ENCODE assay signal across 17 mouse cellular contexts in genomic region chr4:105476332-105476731, GRCm38 (mm10).
A peak's percentile ranks its signal among the peaks of the same experiment; 100 is the strongest.
DNase-seq lines count a peak whose midpoint lies in the region; ATAC-seq and TF ChIP-seq lines count a peak whose summit lies in the region.
"Had no signal": no experiment of that assay in that cellular context is flagged by ENCODE, and none has a peak within 500 bp of the region (broad histone marks: within the 10 kb centered on the region; RNA-seq: fewer than 3 reads in every experiment).

No protein-coding gene starts in this region.

- H3K9me3 ChIP-seq in kidney, embryonic 14.5 days (ENCODE audit: control insufficient read depth, low read length), result no peaks in the 10 kb centered on the region
- no peaks in the 10 kb centered on the region for H3K9me3 ChIP-seq in hindbrain, postnatal 0 days (ENCODE audit: low read length)
- H3K9me3 ChIP-seq: heart, embryonic 10.5 days had no signal

- 37% methylated on average over 4 of the region's 4 CpGs for WGBS in kidney, embryonic 14.5 days
- WGBS in hindbrain, postnatal 0 days, result 59% methylated on average over 4 of the region's 4 CpGs

- no peak overlapping the region for H3K9ac ChIP-seq in kidney, embryonic 14.5 days (ENCODE audit: low read depth, low read length)
- no peak overlapping the region for H3K9ac ChIP-seq in hindbrain, postnatal 0 days (replicated peaks; ENCODE audit: low read length)
- H3K9ac ChIP-seq: liver, postnatal 0 days had no signal

- H3K4me2 ChIP-seq in kidney, embryonic 14.5 days (replicated peaks; ENCODE audit: low read depth, low read length), result no peak overlapping the region
- H3K4me2 ChIP-seq in hindbrain, postnatal 0 days (ENCODE audit: low read depth, low read length), result no peak overlapping the region

- ATAC-seq in kidney, embryonic 14.5 days (ENCODE audit: low FRiP score, low TSS enrichment), result 0 out of 2 replicates have a peak, but pooled peaks have one; percentile 28
- no peak for ATAC-seq in hindbrain, postnatal 0 days
- ATAC-seq: liver, postnatal 0 days had no signal

- no peaks in the 10 kb centered on the region for H3K36me3 ChIP-seq in kidney, embryonic 14.5 days (ENCODE audit: control insufficient read depth, insufficient read depth, low read length)
- H3K36me3 ChIP-seq in hindbrain, postnatal 0 days (ENCODE audit: insufficient read depth, low read length), result no peaks in the 10 kb centered on the region
- H3K36me3 ChIP-seq: heart, embryonic 10.5 days had no signal

- no peak for DNase-seq in kidney, adult 8-10 months
- DNase-seq in retina, embryonic 14.5 days (ENCODE audit: low spot score), result peak; percentile 37
- DNase-seq in retina, postnatal 1 day, result no peak
- peak; percentile 51 for DNase-seq in hindbrain, postnatal 0 days (ENCODE audit: low spot score)
- DNase-seq in right cerebral cortex, adult 2 months (ENCODE audit: low spot score in 2 of 2), result no peak
- DNase-seq in thymus, postnatal 14 days, result no peak
- no peak for DNase-seq in heart, adult 8-10 months (ENCODE audit: low spot score)
- DNase-seq: cerebellum, adult 8-10 months; heart, postnatal 36 days; kidney, adult 2 months; left cerebral cortex, postnatal 4 days; liver, postnatal 0 days; lung, postnatal 4 days; right cerebral cortex, postnatal 25 days had no signal

- H3K4me3 ChIP-seq in kidney, embryonic 14.5 days (ENCODE audit: low read length), result no peak overlapping the region
- no peak overlapping the region for H3K4me3 ChIP-seq in hindbrain, postnatal 0 days (ENCODE audit: low read length)
- H3K4me3 ChIP-seq: erythroblast, embryonic 14.5 days; heart, embryonic 10.5 days had no signal

- H3K4me1 ChIP-seq in kidney, embryonic 14.5 days (ENCODE audit: control insufficient read depth, insufficient read depth, low read length), result peaks cover 10% of the 10 kb centered on the region
- H3K4me1 ChIP-seq in hindbrain, postnatal 0 days (ENCODE audit: insufficient read depth, low read length), result no peaks in the 10 kb centered on the region
- H3K4me1 ChIP-seq: heart, embryonic 10.5 days had no signal

- TF ChIP-seq CTCF in hindbrain, postnatal 0 days (IDR thresholded peaks at IDR 0.05; ENCODE audit: low read depth), result no peak

- no peak overlapping the region for H3K27ac ChIP-seq in kidney, embryonic 14.5 days (ENCODE audit: low read depth, low read length)
- peak overlapping the region; percentile 23; the same call in 1 of the 2 replicates for H3K27ac ChIP-seq in hindbrain, postnatal 0 days
- H3K27ac ChIP-seq: heart, embryonic 10.5 days had no signal

- no peaks in the 10 kb centered on the region for H3K27me3 ChIP-seq in kidney, embryonic 14.5 days (ENCODE audit: control insufficient read depth, insufficient read depth, low read length)
- H3K27me3 ChIP-seq in hindbrain, postnatal 0 days (ENCODE audit: insufficient read depth, low read length), result no peaks in the 10 kb centered on the region

Comparison
In these comparisons a context has a peak if more than half of its experiments do, and no peak if none do; other contexts are left out.
1. DNase-seq: peak in retina, embryonic 14.5 days (single experiment) and hindbrain, postnatal 0 days (single experiment); none in kidney, adult 8-10 months (0 of 2), retina, postnatal 1 day (single experiment), right cerebral cortex, adult 2 months (0 of 2), thymus, postnatal 14 days (single experiment) and heart, adult 8-10 months (single experiment).